Mouse (Mus musculus) thymus, adult 2 months (tissue): Measurements from ENCODE around the gene Gm36210.

Experiments
- CTCF ChIP-seq: fragments of 200-500 bp; IDR thresholded peaks from 2 replicates; pipeline ENCODE4 v1.5.1; 2012; ENCODE audit warnings: mild to moderate bottlenecking, control low read depth, low read length, moderate library complexity, borderline replicate concordance; ENCODE audit not compliant: control insufficient read depth, poor library complexity, insufficient read depth; ENCODE audit errors: extremely low read depth
- POLR2A ChIP-seq: fragments of 200-500 bp; IDR thresholded peaks from 2 replicates; pipeline ENCODE4 v1.6.1; 2012; ENCODE audit warnings: mild to moderate bottlenecking, low read length, control low read depth, moderate library complexity; ENCODE audit not compliant: control insufficient read depth, poor library complexity, insufficient read depth; ENCODE audit errors: extremely low read depth

DNA sequence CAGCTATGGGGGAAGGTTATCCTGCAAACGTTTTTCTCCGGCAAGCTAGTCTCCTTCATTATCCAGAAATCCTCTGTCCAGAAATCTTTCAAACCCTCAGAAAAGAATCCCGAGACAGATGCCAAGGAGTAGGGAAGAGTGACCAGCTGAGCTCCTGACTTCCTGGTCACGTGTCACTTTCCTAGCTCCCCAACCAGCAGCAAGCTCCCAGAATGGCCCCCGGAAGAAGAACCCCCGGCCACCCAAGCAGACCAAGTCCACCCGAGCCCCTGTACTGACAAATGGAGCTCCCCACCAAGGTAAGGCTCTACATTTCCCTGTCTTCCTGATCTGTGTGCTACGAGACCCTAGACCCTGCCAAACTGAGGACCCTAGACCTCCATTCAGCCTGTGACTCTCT is 21.4 kb upstream of the Gm36210 start:
- TF ChIP-seq CTCF (no peak), POLR2A (no peak)
